Mouse (Mus musculus) embryonic facial prominence, embryonic 14.5 days (tissue): ENCODE data around the gene Khdrbs2. TPM values are rescaled to one million over a fixed set of nuclear protein-coding genes. Genes with fewer than 3 reads are reported as not detected.

Experiments
- ATAC-seq: fragments of 200-750 bp; cut with Nextera tagmentation; 2 replicates; pipeline ENCODE4 v1.8.0; 2017; ENCODE audit warnings: low read depth, moderate number of reproducible peaks, moderate TSS enrichment
- DNase-seq: peaks from one replicate; pipeline ENCODE4 v3.0.0-alpha.2; 2015; ENCODE audit warnings: low spot score
- H3K27ac ChIP-seq: fragments of 300-500 bp; sonication (generic); replicated peaks from 2 replicates; pipeline ENCODE4 v1.5.1; 2014; ENCODE audit warnings: low read depth, mild to moderate bottlenecking, low read length, moderate library complexity
- H3K27me3 ChIP-seq: fragments of 300-500 bp; sonication (generic); replicated peaks from 2 replicates; pipeline ENCODE4 v1.6.1; 2014; ENCODE audit warnings: low read length; ENCODE audit not compliant: control insufficient read depth, insufficient read depth
- H3K36me3 ChIP-seq: fragments of 300-500 bp; sonication (generic); 2 replicates; pipeline ENCODE4 v1.6.1; 2014; ENCODE audit warnings: low read length, mixed read lengths; ENCODE audit not compliant: control insufficient read depth, insufficient read depth
- H3K4me1 ChIP-seq: fragments of 300-500 bp; sonication (generic); 2 replicates; pipeline ENCODE4 v1.6.1; 2014; ENCODE audit warnings: antibody characterized with exemption, low read length; ENCODE audit not compliant: control insufficient read depth, insufficient read depth
- H3K4me2 ChIP-seq: fragments of 300-500 bp; sonication (generic); 2 replicates; pipeline ENCODE4 v1.6.1; 2014; ENCODE audit warnings: low read depth, mild to moderate bottlenecking, low read length, moderate library complexity, mixed read lengths
- H3K4me3 ChIP-seq: fragments of 300-500 bp; sonication (generic); 2 replicates; pipeline ENCODE4 v1.5.1; 2014; ENCODE audit warnings: low read depth, mild to moderate bottlenecking, low read length
- H3K9ac ChIP-seq: fragments of 300-500 bp; sonication (generic); 2 replicates; pipeline ENCODE4 v1.6.1; 2014; ENCODE audit warnings: low read depth, mild to moderate bottlenecking, low read length, moderate library complexity, mixed read lengths
- H3K9me3 ChIP-seq: fragments of 300-500 bp; sonication (generic); 2 replicates; pipeline ENCODE4 v1.6.1; 2016; ENCODE audit warnings: low read length; ENCODE audit not compliant: control insufficient read depth
- WGBS: fragments of 180-500 bp; shearing (Covaris S2); extraction: QIAGEN DNeasy Blood & Tissue Kit; methylation state at CpG from one replicate; pipeline ENCODE4 v1.1.7; 2014; 5-methylcytosine and 5-hydroxymethylcytosine counted together
- polyA plus RNA-seq: library from polyadenylated mRNA; unstranded; fragments of >200 nt; fragmentation: Nextera tagmentation; extraction: Ambion mirVana; gene quantifications from 2 replicates; pipeline ENCODE4 v1.2.1, GENCODE M21; 2014

Khdrbs2 gene
- polyA plus RNA-seq, 1 experiment from 2014 or later: 4.0 TPM

- Histone ChIP-seq H3K36me3 (no peaks in the 10 kb centered on the region), H3K4me2 (no peak overlapping the region), H3K4me1 (no peaks in the 10 kb centered on the region), H3K9ac (no peak overlapping the region), H3K27me3 (no peaks in the 10 kb centered on the region), H3K27ac (no peak overlapping the region), H3K4me3 (no peak overlapping the region), H3K9me3 (no peaks in the 10 kb centered on the region)
- ATAC-seq (no peak), DNase-seq (no peak)
- WGBS: 94% methylated on average over 5 of the region's 5 CpGs
Measured at GRCm38 (mm10) chr1:32639118-32639517, 466.6 kb downstream of the Khdrbs2 start.

DNA sequence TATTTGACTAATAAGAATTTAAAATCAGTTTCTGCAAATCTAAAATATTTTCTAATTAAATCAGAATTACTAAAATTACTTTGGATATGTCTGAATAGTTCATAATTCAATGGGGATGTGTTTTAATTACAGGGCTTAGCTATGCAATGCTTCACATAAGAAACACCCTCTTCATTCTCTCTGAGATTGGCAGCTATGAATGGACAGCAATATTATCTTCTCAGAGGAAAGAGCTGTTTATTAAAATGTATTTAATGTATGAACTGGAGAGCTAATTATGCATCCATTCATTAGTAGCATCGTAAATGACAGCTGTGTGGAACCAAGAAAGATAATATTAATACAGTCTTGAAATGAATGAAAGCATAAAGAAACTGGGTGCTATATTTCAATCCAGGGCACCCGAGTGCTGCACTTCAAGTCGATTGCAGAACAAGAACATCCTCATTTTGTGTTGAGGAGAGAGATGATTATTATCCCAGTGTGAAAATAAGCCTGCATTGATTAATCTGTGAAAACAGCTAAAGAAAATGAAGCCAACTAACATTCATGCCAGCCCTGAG is 477.2 kb downstream of the Khdrbs2 start:
- no peak for ATAC-seq
- no peak for DNase-seq
- whole genome bisulfite sequencing: 77% methylated on average over 3 of the region's 3 CpGs
- H3K4me1 ChIP-seq: no peaks in the 10 kb centered on the region
- no peak overlapping the region for H3K4me3 ChIP-seq
- H3K27me3 ChIP-seq: no peaks in the 10 kb centered on the region
- no peaks in the 10 kb centered on the region for H3K9me3 ChIP-seq
- no peaks in the 10 kb centered on the region for H3K36me3 ChIP-seq
- no peak overlapping the region for H3K9ac ChIP-seq
- H3K27ac ChIP-seq: no peak overlapping the region
- no peak overlapping the region for H3K4me2 ChIP-seq

GRCm38 (mm10) chr1:32693806-32694205 is 521.3 kb downstream of the Khdrbs2 start:
- H3K4me1 ChIP-seq: no peaks in the 10 kb centered on the region
- 84% methylated on average over 9 of the region's 9 CpGs for WGBS
- no peaks in the 10 kb centered on the region for H3K9me3 ChIP-seq

GRCm38 (mm10) chr1:32700132-32700531 is 527.6 kb downstream of the Khdrbs2 start:
- Histone ChIP-seq H3K4me1 (no peaks in the 10 kb centered on the region), H3K4me3 (no peak overlapping the region), H3K4me2 (no peak overlapping the region), H3K36me3 (no peaks in the 10 kb centered on the region), H3K9me3 (no peaks in the 10 kb centered on the region), H3K27ac (no peak overlapping the region), H3K27me3 (no peaks in the 10 kb centered on the region), H3K9ac (no peak overlapping the region)
- 92% methylated on average over 4 of the region's 4 CpGs for WGBS
- DNase-seq (no peak), ATAC-seq (no peak)

More at GRCm38 (mm10) chr1:32693806-32694205, 521.3 kb downstream of the Khdrbs2 start:
- Histone ChIP-seq H3K36me3 (no peaks in the 10 kb centered on the region), H3K27ac (no peak overlapping the region), H3K4me2 (no peak overlapping the region), H3K27me3 (no peaks in the 10 kb centered on the region), H3K9ac (no peak overlapping the region), H3K4me3 (no peak overlapping the region)
- ATAC-seq (no peak), DNase-seq (no peak)

GRCm38 (mm10) chr1:32701267-32701666 is 528.8 kb downstream of the Khdrbs2 start:
- Histone ChIP-seq H3K9me3 (no peaks in the 10 kb centered on the region), H3K27ac (no peak overlapping the region), H3K27me3 (no peaks in the 10 kb centered on the region), H3K36me3 (no peaks in the 10 kb centered on the region), H3K4me2 (no peak overlapping the region), H3K9ac (no peak overlapping the region), H3K4me1 (no peaks in the 10 kb centered on the region), H3K4me3 (no peak overlapping the region)
- DNase-seq (no peak), ATAC-seq (no peak)
- 82% methylated on average over 3 of the region's 3 CpGs for WGBS
